Mouse (Mus musculus) brain, embryonic 18.5 days (tissue): ENCODE data around the gene Ttll11.

Experiments used
- DNase-seq: peaks from one replicate; pipeline ENCODE4 v3.0.0-alpha.2; 2012; ENCODE audit warnings: low read depth, low spot score

The Ttll11 gene

DNA sequence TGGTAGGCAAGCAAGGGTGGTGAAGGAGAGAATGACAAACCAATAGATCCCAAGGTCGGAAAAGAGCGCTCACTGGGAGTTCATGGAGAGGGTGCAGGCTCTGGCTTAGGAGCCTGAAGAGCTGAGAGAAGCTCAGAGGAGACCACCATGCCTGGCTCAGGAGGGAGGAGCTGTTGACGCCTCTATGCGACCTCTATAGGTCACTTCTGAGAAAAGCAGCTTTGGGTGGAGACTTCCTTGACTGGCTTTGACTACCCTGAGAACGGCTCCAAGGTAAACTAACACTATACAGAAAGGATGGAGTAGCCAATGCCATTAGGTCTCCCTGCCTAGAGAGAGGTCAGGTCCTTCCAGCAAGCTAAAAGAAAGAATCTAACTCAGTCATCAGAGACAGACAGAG lies 124.8 kb downstream of the Ttll11 start:
- DNase-seq = no peak

- no peak for DNase-seq
Measured at GRCm38 (mm10) chr2:35852971-35853370, 126.7 kb downstream of the Ttll11 start.

DNA sequence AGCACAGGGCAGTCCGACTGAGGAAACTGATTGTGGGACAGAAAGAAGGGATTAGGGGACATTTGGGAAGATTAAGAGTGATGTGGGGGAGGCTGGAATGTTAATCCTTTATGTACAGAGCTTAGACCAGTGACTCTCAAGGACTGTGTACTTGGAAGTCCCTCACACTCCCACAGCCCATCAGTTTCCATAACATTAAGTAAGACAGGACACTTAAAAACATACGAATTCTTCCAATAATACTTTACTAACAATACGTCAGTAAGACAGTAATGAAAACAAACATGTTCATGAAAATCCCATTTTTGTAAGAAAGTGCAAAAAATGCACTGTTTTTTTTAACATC lies 127.6 kb downstream of the Ttll11 start:
- DNase-seq = no peak

DNA sequence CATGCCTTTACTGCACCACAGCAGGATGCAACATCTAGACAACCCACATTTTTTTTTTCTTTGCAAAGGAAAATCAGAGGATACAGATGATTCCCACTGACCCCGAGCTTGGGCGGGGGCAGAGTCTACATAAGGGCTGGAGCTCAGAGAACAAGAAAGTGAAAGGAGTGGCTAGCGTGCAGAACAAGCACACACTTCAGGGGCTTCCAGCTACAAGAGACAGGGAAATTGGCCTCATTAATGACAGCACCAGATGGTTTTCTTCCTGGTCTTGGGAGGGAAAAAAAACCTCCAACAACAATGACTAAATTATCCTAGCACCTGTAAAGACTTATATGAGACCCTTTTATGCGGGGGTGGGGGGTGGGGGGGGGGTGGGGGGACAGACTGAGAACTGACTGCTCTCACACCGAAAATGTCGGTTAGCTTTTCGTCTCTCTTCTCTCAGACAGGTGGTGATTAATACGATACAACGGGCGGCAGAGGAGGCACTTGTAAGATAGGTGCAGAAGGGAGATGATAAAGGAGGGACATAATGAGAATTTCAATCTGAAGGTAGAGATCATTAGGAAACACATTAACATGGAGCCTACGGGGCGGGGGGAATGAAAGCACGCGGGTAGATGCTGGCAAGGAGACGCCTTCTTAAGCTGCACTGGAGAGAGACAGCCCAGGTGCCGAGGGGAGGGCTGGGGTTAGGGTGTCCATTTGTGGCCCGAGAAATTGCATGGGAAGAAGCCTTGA lies 128.1 kb downstream of the Ttll11 start:
- no peak for DNase-seq

DNA sequence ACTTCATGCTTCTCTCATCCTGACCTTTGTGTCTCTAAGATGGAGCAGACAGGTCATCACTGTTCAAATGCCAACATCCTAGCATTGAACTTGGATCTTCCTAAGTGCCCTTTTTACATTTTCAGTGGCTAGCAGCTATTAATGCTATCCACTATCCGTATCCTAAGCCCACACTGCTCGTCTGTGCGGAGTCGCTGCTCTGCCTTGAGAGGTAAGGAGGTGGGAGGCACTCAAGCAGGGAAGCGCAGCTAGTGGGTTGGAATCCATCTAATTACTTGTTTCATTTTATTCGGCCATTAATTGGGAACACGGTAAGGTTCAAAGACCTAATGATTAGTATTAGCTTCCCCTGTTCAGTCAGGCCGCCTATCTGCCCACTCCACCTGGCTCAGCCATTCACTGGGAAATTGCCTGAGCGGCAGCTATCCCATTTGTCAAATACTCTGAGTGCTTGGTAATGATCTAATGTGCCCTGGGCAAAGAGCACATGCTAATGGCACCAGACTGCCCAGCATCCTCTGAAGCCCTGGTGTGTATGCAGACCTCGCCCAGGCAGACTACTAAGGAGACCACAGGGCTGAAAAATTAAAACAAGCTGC lies 130.0 kb downstream of the Ttll11 start:
- no peak for DNase-seq

- DNase-seq = no peak
Measured at GRCm38 (mm10) chr2:35845611-35846504, 133.9 kb downstream of the Ttll11 start.

- DNase-seq = no peak
Measured at GRCm38 (mm10) chr2:35843896-35844690, 135.6 kb downstream of the Ttll11 start.

- no peak for DNase-seq
Measured at GRCm38 (mm10) chr2:35842780-35843474, 136.8 kb downstream of the Ttll11 start.

DNA sequence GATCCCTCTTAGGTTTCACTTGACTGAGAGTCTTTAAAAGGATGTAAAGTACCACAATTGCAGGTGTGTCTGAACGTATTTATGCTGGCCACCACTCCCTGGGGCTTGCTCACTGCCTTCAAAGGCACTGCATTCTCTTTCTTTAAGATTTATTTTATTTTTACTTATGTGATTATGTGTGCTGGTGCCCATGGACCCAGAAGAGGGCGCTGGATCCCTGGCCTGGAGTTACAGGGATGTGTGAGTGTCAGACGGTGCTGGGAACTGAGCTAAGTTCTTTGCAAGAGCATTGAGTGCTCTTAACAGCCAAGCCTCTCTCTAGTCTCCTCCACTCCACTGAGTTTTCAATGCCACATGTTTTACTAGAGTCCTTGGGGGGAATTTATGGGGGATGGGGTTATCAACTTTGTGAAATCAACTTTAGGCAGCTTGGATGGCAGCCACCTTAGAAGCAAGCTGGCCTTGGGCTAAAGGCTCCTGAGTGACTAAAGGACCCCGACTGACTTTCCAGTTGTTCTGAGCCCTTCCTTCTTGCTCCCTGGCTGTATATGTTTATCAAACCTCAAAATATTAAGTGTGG lies 137.8 kb downstream of the Ttll11 start:
- DNase-seq = no peak

GRCm38 (mm10) chr2:35840956-35841816 lies 138.5 kb downstream of the Ttll11 start:
- no peak for DNase-seq

GRCm38 (mm10) chr2:35838751-35839479 lies 140.8 kb downstream of the Ttll11 start:
- no peak for DNase-seq

DNA sequence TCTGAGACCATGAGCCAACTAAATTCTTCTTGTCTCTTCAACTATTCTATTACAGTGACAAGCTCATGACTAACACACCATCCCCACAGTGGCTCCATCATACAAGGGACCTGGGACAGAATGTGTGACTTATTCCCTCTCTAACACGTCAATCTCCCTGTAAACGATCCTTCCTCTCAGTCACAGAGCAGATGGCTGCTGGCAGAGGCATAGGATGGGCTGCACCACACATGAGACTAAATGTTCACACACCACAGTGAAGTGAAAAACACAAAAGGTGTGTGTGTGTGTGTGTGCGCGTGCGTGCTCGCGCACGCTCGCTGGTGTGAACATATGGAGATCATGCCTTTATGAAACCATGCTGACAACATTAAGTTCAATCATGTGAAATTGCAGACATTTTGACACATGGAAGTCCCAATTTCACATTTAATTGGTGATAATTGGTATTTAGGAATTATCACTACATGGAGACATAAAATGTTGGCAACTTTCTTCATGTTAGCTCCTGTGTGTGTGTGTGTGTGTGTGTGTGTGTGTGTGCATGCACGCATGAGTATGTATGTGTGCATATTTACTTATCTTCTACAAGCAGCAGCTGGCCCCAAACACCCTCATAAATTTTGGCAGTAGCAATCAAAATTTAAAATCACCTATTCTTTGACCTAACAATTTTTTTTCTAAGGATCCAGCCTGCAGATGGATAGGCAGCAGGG lies 145.4 kb downstream of the Ttll11 start:
- no peak for DNase-seq

DNA sequence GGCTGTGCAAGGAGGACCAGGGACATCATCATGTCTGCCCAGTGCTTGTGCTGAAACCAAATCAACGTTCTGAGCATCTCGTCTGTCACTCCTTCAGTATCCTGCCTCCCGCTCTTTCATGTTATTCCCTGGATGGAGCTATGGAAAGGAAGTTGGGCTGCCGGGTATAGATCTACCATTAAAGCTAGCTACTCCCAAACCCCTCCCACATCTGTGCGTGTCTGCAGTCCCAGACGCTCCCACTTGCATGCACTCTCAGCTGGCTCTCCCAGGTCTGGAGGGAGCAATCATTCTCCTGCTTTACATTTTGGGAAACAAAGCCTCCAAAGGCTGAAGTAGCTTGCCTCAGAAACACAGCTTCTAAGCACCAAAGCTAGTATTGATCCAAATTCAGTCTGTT lies 146.2 kb downstream of the Ttll11 start:
- no peak for DNase-seq

- DNase-seq = no peak
Measured at GRCm38 (mm10) chr2:35832742-35833425, 146.8 kb downstream of the Ttll11 start.

- DNase-seq = no peak
Measured at GRCm38 (mm10) chr2:35831904-35832581, 147.7 kb downstream of the Ttll11 start.

DNA sequence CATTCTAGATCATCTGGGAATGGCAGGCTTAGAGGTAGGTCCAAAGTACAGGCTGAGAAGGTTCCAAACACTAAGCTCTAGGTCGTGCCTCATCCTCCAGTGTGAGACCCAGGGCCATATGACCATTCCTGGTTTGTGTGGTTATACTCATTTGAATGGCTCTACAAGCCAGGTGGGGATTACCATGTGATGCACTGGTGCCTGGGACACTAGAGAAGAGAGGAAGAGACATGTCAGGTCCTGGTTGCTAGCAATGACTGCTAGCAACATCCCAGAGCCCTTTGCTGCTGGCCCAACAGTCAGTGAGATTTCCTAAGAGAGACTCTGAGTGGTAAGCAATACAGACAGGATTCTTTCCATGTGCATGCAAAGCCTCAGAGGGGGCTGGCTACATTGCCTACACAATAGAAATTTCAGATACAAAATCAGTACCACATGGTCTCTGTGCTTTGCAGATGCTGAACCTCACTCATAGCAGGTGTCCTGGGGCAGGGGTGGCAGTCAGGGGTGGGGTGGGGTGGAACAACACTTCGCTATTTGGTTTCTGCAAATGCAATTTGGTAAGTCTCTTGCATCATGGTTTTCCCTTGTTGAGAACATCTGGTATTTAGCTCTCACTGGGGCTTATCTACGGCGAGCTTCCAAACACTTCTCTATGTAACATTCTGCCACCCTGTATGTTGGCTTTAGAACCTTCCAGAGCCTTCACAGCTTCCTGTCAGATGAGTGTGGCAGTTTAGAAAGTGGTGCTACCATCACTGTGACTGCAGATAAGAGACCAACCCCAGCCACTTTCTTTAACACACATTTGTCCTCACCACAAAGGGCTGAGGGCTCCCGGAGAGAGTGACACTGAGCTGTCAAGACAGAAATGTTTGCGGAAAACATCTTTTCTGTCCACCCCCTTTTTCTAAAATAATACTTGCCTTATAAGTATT lies 148.5 kb downstream of the Ttll11 start:
- DNase-seq = no peak
